Mouse (Mus musculus): Measurements from ENCODE around the gene D1Pas1. TPM values are rescaled to one million over a fixed set of nuclear protein-coding genes. Genes with fewer than 3 reads are reported as not detected.

D1Pas1 gene
- polyA plus RNA-seq, 1 experiment from 2014 or later: 0.07 TPM

DNA sequence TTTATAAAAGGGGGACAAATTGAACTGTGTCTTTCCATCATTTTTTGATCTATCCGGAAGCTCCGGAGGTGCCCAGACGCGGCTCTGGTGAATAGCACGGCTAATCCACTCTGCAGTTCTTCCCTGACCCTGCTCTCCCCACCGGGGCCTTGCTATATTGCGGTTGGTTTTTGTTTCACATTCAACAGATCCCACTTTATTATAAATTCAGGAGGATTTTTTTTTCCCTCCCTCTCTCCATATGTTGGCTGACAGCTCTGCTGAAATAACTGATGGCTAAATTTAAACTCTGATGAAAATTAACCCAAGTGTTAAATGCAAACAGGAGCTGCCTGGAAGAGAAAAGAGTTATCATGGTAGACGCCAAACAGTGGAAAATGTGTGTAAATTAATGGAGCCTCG lies 21.1 kb downstream of the D1Pas1 start:
- WGBS: 39% methylated on average over 9 of the region's 9 CpGs
- H3K9me3 ChIP-seq (replicated peaks): no peaks in the 10 kb centered on the region
- no peak overlapping the region for H3K4me3 ChIP-seq (replicated peaks)
- no peak overlapping the region for H3K27ac ChIP-seq (replicated peaks)
- H3K9ac ChIP-seq: no peak overlapping the region
- no peak for ATAC-seq (ENCODE audit: insufficient number of reproducible peaks, low FRiP score, low TSS enrichment, low read depth)
- no peaks in the 10 kb centered on the region for H3K27me3 ChIP-seq
- H3K4me1 ChIP-seq: no peaks in the 10 kb centered on the region
- no peak overlapping the region for H3K4me2 ChIP-seq (replicated peaks)
- no peaks in the 10 kb centered on the region for H3K36me3 ChIP-seq

GRCm38 (mm10) chr1:186988822-186989221 lies 21.6 kb downstream of the D1Pas1 start:
- Histone ChIP-seq H3K36me3 (no peaks in the 10 kb centered on the region), H3K4me2 (replicated peaks) (no peak overlapping the region), H3K9me3 (replicated peaks) (no peaks in the 10 kb centered on the region), H3K9ac (no peak overlapping the region), H3K27me3 (no peaks in the 10 kb centered on the region), H3K4me1 (no peaks in the 10 kb centered on the region), H3K4me3 (replicated peaks) (no peak overlapping the region), H3K27ac (replicated peaks) (no peak overlapping the region)
- 45% methylated on average over 4 of the region's 4 CpGs for WGBS
- ATAC-seq (ENCODE audit: insufficient number of reproducible peaks, low FRiP score, low TSS enrichment, low read depth): no peak

GRCm38 (mm10) chr1:186991473-186991872 lies 24.3 kb downstream of the D1Pas1 start:
- ATAC-seq (ENCODE audit: insufficient number of reproducible peaks, low FRiP score, low TSS enrichment, low read depth): no peak

DNA sequence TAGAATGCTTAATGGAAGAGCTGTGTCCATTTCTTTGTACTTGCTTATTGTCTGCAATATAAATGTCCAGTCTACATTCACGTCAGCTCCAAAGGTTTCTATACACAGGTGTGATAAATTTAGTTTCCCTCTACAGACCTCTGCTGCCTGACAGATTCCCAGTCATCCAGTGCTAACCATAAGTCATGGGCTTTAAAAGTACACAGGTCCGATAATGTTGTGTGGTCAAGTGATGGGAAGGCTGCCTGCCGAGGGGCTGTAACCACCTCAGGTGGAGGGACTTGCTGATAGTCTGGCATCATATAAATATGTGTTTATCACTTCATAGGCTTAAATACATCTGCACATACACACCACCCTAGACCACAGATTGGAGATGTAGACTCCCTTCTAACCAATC lies 24.9 kb downstream of the D1Pas1 start:
- no peak overlapping the region for H3K4me3 ChIP-seq (replicated peaks)
- no peak for ATAC-seq (ENCODE audit: insufficient number of reproducible peaks, low FRiP score, low TSS enrichment, low read depth)
- H3K27ac ChIP-seq (replicated peaks): no peak overlapping the region
- H3K9me3 ChIP-seq (replicated peaks): no peaks in the 10 kb centered on the region
- no peaks in the 10 kb centered on the region for H3K36me3 ChIP-seq
- no peaks in the 10 kb centered on the region for H3K4me1 ChIP-seq
- no peaks in the 10 kb centered on the region for H3K27me3 ChIP-seq
- WGBS: 87% methylated on average over 3 of the region's 3 CpGs
- no peak overlapping the region for H3K9ac ChIP-seq
- no peak overlapping the region for H3K4me2 ChIP-seq (replicated peaks)

More at GRCm38 (mm10) chr1:186991473-186991872, 24.3 kb downstream of the D1Pas1 start:
- Histone ChIP-seq H3K36me3 (no peaks in the 10 kb centered on the region), H3K9me3 (replicated peaks) (no peaks in the 10 kb centered on the region), H3K4me3 (replicated peaks) (no peak overlapping the region), H3K4me2 (replicated peaks) (no peak overlapping the region), H3K9ac (no peak overlapping the region), H3K27me3 (no peaks in the 10 kb centered on the region), H3K4me1 (no peaks in the 10 kb centered on the region), H3K27ac (replicated peaks) (no peak overlapping the region)
- WGBS: 53% methylated on average over 6 of the region's 6 CpGs

DNA sequence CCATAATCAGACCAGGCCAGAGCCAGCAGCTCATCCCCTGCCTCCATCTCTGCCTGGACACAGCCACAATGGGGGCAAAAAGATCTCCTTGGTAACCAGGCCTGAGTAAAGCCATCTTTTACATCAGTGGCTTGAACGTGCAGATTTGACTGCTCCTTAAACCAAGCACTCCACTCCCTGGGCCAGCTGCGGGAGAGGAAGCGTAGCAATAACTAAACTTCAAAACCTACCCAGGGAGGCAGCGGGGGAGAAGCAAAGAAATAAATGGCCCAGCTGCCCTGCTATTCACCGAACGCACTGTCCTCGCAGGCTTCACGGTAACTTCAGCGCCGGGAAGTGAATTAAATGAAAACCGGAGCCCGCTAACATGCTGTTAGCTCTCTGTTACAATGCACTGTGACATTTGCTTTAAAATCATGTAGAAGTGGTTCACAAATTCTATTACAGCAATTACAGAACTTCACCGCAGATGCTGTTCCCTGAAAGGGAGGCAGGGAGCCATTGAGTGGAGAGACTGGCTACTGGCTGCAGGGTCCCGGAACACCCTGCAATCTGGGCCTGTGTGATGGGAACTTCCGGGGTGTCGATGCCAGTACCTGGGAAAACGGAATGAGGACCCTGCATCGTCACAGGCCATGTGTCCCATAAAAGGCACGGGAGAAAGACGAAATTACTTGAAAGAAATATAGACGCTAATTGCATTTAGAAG lies 30.5 kb downstream of the D1Pas1 start:
- 80% methylated on average over 21 of the region's 21 CpGs for WGBS
- Histone ChIP-seq H3K36me3 (no peaks in the 10 kb centered on the region), H3K27ac (replicated peaks) (no peak overlapping the region), H3K27me3 (no peaks in the 10 kb centered on the region), H3K9me3 (replicated peaks) (no peaks in the 10 kb centered on the region), H3K4me1 (no peaks in the 10 kb centered on the region), H3K4me2 (replicated peaks) (no peak overlapping the region), H3K9ac (no peak overlapping the region), H3K4me3 (replicated peaks) (no peak overlapping the region)
- no peak for ATAC-seq (ENCODE audit: insufficient number of reproducible peaks, low FRiP score, low TSS enrichment, low read depth)

- WGBS: 61% methylated on average over 7 of the region's 7 CpGs
- ATAC-seq (ENCODE audit: insufficient number of reproducible peaks, low FRiP score, low TSS enrichment, low read depth): no peak
- H3K4me1 ChIP-seq: no peaks in the 10 kb centered on the region
- H3K36me3 ChIP-seq: no peaks in the 10 kb centered on the region
- H3K9me3 ChIP-seq (replicated peaks): no peaks in the 10 kb centered on the region
- no peak overlapping the region for H3K4me3 ChIP-seq (replicated peaks)
- H3K27ac ChIP-seq (replicated peaks): no peak overlapping the region
- H3K9ac ChIP-seq: no peak overlapping the region
- H3K27me3 ChIP-seq: no peaks in the 10 kb centered on the region
- no peak overlapping the region for H3K4me2 ChIP-seq (replicated peaks)
Measured at GRCm38 (mm10) chr1:187003441-187003861, 36.2 kb downstream of the D1Pas1 start.

DNA sequence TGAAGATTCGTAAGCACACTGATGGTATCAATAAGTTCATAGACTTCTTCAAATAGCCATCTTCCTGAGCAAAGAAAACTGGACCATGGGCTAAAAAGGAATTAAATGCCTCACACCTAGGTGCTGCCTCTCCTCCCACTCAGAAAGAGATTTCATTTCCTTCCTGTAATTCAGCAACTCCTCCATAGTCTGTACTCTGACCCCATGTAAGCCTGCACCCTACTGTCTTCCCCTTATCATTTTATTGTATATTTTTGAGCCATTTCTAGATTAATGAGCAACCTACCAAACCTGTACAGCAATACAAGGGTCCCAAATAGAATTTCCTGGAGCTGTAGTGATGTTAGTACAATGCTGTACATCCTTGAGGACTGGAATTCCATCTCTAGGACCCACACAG lies 37.1 kb downstream of the D1Pas1 start:
- Histone ChIP-seq H3K9me3 (replicated peaks) (no peaks in the 10 kb centered on the region), H3K36me3 (no peaks in the 10 kb centered on the region), H3K9ac (no peak overlapping the region), H3K4me1 (no peaks in the 10 kb centered on the region), H3K4me3 (replicated peaks) (no peak overlapping the region), H3K4me2 (replicated peaks) (no peak overlapping the region), H3K27ac (replicated peaks) (no peak overlapping the region), H3K27me3 (no peaks in the 10 kb centered on the region)
- no peak for ATAC-seq (ENCODE audit: insufficient number of reproducible peaks, low FRiP score, low TSS enrichment, low read depth)
- WGBS: 97% methylated on average over 1 of the region's 1 CpGs

DNA sequence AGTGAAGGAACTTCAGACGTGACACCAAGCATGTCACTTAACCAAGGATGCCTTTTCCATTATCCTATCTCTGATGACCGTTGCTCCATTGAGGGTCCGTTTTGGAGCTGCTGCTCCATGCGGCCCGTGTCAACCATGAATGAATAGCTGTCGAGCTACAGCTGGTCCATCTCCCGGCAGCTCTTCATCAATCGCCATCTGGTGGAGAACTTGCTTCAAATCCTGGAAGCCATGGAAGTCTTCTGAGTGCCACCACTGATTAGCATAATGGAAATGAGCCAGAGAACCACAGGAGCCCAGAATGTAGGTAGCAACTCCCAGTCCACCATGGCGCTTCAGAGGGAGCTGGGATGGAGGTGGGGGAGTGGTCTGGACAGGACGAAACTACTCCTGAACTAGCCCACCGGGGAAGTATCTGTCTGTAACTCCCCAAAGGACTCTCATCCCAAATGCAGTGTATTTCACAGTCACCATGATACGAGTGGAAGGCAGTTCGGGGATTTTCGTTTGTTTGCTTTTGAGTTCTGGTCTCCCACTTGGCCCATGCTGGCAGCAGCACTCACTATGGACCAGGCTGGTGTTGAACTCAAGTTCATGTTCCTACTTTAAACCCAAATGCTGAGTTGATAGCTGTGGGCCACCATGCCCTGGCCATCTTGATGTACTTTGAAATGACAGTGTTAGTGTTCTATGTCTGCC lies 39.2 kb downstream of the D1Pas1 start:
- no peak overlapping the region for H3K9ac ChIP-seq
- no peaks in the 10 kb centered on the region for H3K9me3 ChIP-seq (replicated peaks)
- H3K27me3 ChIP-seq: no peaks in the 10 kb centered on the region
- H3K4me3 ChIP-seq (replicated peaks): no peak overlapping the region
- 90% methylated on average over 14 of the region's 14 CpGs for WGBS
- H3K4me1 ChIP-seq: no peaks in the 10 kb centered on the region
- ATAC-seq (ENCODE audit: insufficient number of reproducible peaks, low FRiP score, low TSS enrichment, low read depth): no peak
- H3K36me3 ChIP-seq: no peaks in the 10 kb centered on the region
- H3K27ac ChIP-seq (replicated peaks): no peak overlapping the region
- no peak overlapping the region for H3K4me2 ChIP-seq (replicated peaks)

DNA sequence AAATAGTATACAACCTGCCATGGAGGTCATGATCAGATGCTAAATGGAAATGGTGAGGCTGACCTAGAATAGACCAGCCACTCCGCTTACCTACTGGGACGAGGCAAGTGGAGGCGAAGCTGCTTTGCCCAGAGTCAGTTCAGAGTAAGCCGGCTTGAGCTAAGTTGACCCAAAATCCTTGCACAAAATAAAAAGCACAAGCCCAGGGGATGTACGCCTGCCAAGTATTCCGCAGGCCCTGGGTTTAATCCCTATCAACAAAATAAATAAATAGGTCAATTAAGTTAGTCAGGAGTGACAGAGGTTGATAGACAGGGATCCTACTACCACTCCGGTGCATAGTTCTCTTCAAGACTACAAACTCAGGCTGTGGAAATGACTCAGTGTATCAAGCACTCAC lies 41.0 kb downstream of the D1Pas1 start:
- Histone ChIP-seq H3K27me3 (no peaks in the 10 kb centered on the region), H3K9ac (no peak overlapping the region), H3K27ac (replicated peaks) (no peak overlapping the region), H3K4me3 (replicated peaks) (no peak overlapping the region), H3K4me2 (replicated peaks) (no peak overlapping the region), H3K4me1 (no peaks in the 10 kb centered on the region), H3K36me3 (no peaks in the 10 kb centered on the region), H3K9me3 (replicated peaks) (no peaks in the 10 kb centered on the region)
- 81% methylated on average over 7 of the region's 7 CpGs for WGBS
- no peak for ATAC-seq (ENCODE audit: insufficient number of reproducible peaks, low FRiP score, low TSS enrichment, low read depth)

- Histone ChIP-seq H3K27ac (replicated peaks) (no peak overlapping the region), H3K9ac (no peak overlapping the region), H3K9me3 (replicated peaks) (no peaks in the 10 kb centered on the region), H3K4me2 (replicated peaks) (no peak overlapping the region), H3K27me3 (no peaks in the 10 kb centered on the region), H3K4me1 (no peaks in the 10 kb centered on the region), H3K4me3 (replicated peaks) (no peak overlapping the region), H3K36me3 (no peaks in the 10 kb centered on the region)
- WGBS: 77% methylated on average over 11 of the region's 11 CpGs
- no peak for ATAC-seq (ENCODE audit: insufficient number of reproducible peaks, low FRiP score, low TSS enrichment, low read depth)
Measured at GRCm38 (mm10) chr1:187010071-187010470, 42.9 kb downstream of the D1Pas1 start.

GRCm38 (mm10) chr1:187011601-187012000 lies 44.4 kb downstream of the D1Pas1 start:
- Histone ChIP-seq H3K9me3 (replicated peaks) (no peaks in the 10 kb centered on the region), H3K9ac (no peak overlapping the region), H3K4me2 (replicated peaks) (no peak overlapping the region), H3K27ac (replicated peaks) (no peak overlapping the region), H3K4me1 (no peaks in the 10 kb centered on the region; the same call in 1 of the 2 replicates), H3K27me3 (no peaks in the 10 kb centered on the region), H3K4me3 (replicated peaks) (no peak overlapping the region), H3K36me3 (no peaks in the 10 kb centered on the region)
- ATAC-seq (ENCODE audit: insufficient number of reproducible peaks, low FRiP score, low TSS enrichment, low read depth): no peak
- WGBS: 83% methylated on average over 4 of the region's 4 CpGs

GRCm38 (mm10) chr1:187014141-187014540 lies 46.9 kb downstream of the D1Pas1 start:
- no peak overlapping the region for H3K9ac ChIP-seq
- peaks cover 5% of the 10 kb centered on the region; the same call in 1 of the 2 replicates for H3K4me1 ChIP-seq
- H3K9me3 ChIP-seq (replicated peaks): no peaks in the 10 kb centered on the region
- WGBS: 90% methylated on average over 2 of the region's 2 CpGs
- no peaks in the 10 kb centered on the region for H3K27me3 ChIP-seq
- no peak overlapping the region for H3K27ac ChIP-seq (replicated peaks)
- H3K36me3 ChIP-seq: no peaks in the 10 kb centered on the region
- no peak overlapping the region for H3K4me2 ChIP-seq (replicated peaks)
- ATAC-seq (ENCODE audit: insufficient number of reproducible peaks, low FRiP score, low TSS enrichment, low read depth): no peak
- no peak overlapping the region for H3K4me3 ChIP-seq (replicated peaks)

All from embryonic facial prominence, embryonic 15.5 days (tissue).